Mouse (Mus musculus) 3134 (cell line): ENCODE results near the gene Prss8.

Experiments used
- DNase-seq: peaks from one replicate; pipeline ENCODE4 v3.0.0-alpha.2; 2011; ENCODE audit warnings: low spot score; ENCODE audit not compliant: insufficient read length; ENCODE audit errors: extremely low read depth

The Prss8 gene

DNA sequence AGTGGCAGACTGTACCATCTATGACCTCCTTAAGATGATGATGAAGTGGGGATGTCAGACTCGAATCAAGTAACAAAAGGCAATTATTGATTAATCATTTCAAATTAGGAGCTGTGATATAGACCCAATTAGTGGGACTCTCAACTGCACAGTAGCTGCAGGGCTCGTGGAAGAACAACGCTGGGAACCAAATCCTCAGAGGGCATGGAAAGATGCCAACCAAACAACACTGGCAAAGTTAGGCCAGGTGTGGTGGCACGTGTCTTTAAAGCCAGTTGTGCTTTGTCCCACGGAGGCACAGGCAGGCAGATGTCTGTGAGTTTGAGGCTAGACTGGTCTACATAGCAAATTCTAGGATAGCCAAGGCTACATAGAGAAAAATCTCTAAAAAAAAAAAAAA lies 732 bp upstream of the Prss8 start:
- no peak for DNase-seq

GRCm38 (mm10) chr7:127928596-127928995 lies 1.3 kb downstream of the Prss8 start:
- no peak for DNase-seq

DNA sequence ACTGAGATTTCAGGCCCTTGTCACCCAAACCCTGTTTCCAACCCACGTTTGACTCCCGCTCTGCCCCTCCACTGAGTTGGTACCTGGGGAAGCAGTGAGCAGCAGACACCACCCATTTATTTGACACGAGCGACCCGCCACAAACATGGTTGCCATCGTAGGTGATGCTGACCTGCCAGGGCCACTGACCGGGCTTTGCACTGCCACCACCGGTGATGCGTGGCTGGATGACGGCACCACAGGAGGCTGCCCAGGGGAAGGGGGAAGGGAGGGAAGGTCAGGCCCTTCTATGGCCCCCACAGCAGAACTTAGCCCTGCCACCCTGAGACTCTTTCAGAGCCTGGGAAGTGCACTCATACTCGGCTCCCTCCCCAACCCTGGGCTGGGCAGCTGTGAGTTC lies 2.2 kb downstream of the Prss8 start:
- DNase-seq: no peak

DNA sequence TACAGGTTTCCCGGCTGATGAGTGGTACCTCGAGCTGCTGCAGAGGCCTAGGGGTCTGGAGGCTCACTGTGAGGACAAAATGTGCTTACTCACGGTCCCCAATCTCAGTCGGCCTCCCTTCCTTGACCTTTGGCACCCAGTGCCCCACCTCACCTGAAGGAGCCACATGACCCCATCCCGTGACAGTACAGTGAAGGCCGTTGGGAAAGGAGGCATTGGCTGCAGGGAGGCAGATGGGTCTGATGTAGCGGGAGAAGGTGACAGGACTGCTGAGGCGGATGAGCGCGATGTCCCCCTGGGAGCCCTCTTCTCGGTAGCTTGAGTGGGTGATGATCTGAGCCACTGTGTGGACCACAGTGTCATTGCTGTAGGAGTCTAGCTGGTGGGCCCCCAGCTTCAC lies 3.1 kb downstream of the Prss8 start:
- DNase-seq: no peak

- DNase-seq: no peak
Measured at GRCm38 (mm10) chr7:127926066-127926465, 3.8 kb downstream of the Prss8 start.

DNA sequence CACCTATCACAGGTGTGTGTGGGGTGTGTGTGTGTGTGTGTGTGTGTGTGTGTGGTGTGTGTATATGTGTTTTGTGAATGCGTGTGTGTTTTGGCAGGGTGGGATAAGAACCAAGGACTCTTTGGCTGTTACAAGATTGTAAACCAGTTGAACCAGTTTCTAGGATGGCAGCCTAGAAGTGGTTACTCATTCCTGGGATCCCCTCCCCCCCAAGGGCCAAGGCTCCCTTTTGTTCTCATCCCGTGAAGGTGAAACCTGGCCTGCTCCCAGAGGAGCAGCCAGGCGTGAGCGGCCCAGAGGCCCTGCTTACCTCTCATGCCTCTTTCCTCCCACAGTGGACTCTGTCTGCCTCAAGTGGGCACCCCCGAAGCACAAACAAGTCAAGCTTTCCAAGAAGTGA lies 4.7 kb downstream of the Prss8 start:
- DNase-seq: no peak

- no peak for DNase-seq
Measured at GRCm38 (mm10) chr7:127923714-127924113, 6.2 kb downstream of the Prss8 start.

- DNase-seq: no peak
Measured at GRCm38 (mm10) chr7:127922451-127923275, 7.2 kb downstream of the Prss8 start.

GRCm38 (mm10) chr7:127921516-127921915 lies 8.4 kb downstream of the Prss8 start:
- no peak for DNase-seq

- no peak for DNase-seq
Measured at GRCm38 (mm10) chr7:127919290-127919689, 10.6 kb downstream of the Prss8 start.

- peak; percentile 30 for DNase-seq
Measured at GRCm38 (mm10) chr7:127918203-127918602, 11.7 kb downstream of the Prss8 start.

DNA sequence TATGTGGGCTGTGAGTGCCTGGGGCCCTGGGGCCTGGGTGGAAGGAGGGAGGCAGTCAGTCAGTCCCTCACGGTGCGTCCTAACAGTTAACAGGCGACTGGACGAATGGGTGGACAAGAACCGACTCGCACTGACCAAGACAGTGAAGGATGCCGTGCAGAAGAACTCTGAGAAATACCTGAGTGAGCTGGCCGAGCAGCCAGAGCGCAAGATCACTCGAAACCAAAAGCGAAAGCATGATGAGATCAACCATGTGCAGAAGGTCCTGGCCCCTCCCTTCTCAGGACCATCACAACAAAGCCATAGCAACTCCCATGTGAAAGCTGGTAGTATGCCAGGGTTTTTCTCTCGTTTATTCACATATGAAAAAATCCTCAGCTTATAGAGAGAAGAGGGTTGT lies 14.6 kb downstream of the Prss8 start:
- DNase-seq: no peak

- no peak for DNase-seq
Measured at GRCm38 (mm10) chr7:127912938-127913337, 17.0 kb downstream of the Prss8 start.

- DNase-seq: peak; percentile 89
Measured at GRCm38 (mm10) chr7:127912190-127912871, 17.6 kb downstream of the Prss8 start, which contains the start of gene Kat8. Gene Kat8, plus strand, starts transcription at chr7:127912516.

DNA sequence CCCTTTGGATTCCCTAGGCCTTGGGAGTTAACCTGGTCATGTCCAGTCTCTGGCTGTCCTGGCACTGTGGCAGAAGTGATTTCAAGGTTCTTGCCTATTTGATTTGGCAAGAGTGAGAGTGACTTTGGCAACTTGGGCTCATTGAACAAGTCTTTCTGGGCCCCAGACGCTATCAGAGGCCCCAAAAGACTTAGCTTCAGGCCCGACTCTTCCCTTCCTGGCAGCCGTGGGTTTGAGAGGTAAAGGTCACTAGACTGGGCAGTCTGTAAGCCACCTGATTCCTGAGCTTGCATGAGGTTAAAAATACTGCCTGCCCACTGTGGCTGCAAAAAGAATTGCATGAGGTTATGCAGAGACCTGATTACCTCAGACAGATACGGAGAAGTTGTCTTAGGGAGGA lies 21.2 kb downstream of the Prss8 start:
- DNase-seq: no peak

DNA sequence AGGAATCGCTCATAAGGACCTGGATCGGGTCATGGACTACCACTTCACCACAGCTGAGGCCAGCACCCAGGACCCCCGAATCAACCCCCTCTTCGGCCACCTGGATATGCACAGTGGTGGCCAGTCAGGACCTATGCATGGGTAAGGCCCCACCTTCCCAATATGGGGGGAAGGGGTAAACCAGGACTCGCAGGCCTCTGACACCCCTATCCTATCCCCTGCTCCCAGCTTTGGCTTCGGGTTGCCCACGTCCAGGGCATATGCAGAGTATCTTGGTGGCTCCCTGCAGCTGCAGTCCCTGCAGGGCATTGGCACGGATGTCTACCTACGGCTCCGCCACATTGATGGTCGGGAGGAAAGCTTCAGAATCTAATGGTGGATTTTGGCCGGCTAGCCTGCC lies 22.0 kb downstream of the Prss8 start:
- DNase-seq: no peak

DNA sequence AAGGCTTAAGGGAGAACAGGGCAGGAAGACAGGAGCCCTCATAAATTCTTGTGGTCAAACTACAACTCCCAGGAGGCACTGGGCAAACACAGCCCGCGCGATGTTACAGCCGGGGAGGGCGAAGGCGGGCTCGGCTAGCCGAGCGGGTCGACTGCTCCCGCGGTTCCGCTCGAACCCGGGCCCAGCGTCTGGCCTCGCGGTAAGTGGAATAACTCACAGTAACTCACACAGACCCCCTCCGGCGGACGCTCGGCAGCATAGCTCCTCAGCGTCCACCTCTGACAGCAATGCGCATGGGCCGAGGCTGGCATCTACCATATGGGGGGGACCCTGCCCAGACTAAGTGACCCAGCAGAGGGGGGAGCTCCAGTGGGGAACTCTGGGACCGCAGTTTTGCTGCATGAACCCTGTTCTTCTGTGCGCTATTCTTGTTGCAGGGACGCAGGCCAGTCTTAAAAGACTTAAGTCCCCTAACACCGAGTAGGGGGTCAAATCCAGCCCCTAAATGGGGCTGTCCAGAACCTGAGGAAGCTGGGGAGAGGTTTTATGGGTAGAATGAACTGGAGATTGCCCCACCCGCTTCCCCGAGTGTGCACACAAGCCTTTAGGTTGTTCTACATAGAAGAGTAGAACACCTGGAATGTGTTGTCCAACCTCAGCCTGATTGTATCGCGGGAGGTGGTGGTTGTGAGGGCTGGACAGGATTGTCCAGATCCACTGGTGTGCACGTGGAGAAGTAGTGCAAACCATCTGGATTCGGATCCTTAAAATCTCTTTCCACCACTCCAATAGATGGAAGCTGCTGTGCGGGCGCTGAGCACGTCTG lies 25.7 kb downstream of the Prss8 start, which contains the start of gene Bckdk:
Bckdk (plus strand) TSS at position 112 of the 826 bp plus-strand sequence.
- DNase-seq: peak; percentile 90

DNA sequence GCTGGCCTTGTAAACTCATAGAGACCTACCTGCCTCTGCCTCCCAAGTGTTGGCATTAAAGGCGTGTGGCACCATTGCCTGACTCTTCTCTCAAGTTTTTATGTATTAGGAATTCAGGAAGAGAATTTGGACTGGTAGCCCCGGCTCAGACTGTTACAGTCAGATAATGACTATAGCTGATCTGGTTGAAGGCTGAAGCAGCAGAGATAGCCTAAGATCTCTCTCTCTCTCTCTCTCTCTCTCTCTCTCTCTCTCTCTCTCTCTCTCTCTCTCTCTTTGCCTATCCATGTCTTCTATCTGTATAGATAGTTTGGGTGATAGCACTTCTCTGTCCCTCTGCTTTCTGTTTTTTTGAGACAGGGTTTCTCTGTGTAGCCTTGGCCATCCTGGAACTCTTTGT lies 28.1 kb downstream of the Prss8 start:
- no peak for DNase-seq

DNA sequence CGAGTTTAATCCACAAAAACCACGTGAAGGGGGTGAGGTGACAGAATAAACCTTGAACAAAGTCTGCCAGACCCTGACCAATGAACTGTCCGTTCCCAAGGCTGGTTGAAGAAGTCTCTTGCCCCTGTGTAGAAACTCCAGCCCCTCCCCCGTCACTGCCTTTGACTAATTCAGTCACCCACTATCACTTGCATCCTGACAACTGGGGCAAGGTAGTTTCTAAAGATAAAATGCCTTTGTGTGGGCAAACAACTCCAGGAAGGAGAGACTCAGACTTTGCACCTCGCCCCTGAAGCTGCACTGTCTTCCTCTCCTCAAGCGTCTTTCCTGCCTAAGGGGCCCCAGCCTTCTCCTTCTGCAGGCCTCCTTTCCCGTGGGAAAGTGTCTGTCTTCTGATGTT lies 29.9 kb downstream of the Prss8 start:
- no peak for DNase-seq

DNA sequence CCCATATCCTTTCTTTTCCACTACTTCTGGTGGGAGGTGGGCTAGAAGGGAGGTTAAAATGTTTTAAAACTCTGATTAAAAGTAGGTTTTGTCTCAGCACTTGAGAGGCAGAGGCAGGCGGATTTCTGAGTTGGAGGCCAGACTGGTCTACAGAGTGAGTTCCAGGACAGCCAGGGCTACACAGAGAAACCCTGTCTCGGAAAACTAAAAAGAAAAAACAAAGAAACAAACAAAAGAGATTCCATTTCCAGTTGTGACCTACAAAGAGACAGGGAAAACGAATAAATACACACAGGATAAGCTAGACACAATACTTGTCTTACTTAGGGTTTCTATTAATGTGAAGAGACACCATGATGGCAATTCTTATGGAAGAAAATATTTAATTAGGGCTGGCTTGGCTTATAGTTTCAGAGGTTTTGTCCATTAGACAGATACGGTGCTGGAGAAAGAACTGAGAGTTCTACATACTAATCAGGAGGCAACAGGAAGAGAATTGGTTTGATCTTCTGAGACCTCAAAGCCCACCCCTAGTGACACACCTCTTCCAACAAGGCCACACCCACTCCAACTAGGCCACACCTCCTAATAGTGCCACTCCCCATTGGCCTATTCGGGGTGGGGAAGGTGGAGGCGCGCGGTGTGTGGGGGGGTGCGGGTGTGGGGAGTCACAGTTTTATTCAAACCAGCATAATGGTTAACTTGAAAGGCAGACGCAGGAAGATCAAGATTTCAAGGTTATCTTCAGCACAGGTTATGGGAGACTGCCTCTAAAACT lies 31.5 kb downstream of the Prss8 start:
- DNase-seq: no peak
